Mouse (Mus musculus) limb, embryonic 11.5 days (tissue): Measurements from ENCODE around the gene Krtap28-10. TPM values are rescaled to one million over a fixed set of nuclear protein-coding genes. Genes with fewer than 3 reads are reported as not detected.

ENCODE experiments used
- ATAC-seq: fragments of 200-750 bp; cut with Nextera tagmentation; 2 replicates; pipeline ENCODE4 v1.8.0; 2017; ENCODE audit warnings: low read depth; ENCODE audit not compliant: insufficient number of reproducible peaks, low FRiP score, low TSS enrichment
- DNase-seq: peaks from one replicate; pipeline ENCODE4 v3.0.0-alpha.2; 2015; ENCODE audit warnings: low spot score
- H3K27ac ChIP-seq: fragments of 300-500 bp; sonication (generic); replicated peaks from 2 replicates; pipeline ENCODE4 v1.5.1; 2014; ENCODE audit warnings: low read depth, mild to moderate bottlenecking, low read length
- H3K27me3 ChIP-seq: fragments of 300-500 bp; sonication (generic); 2 replicates; pipeline ENCODE4 v1.6.1; 2014; ENCODE audit warnings: mild to moderate bottlenecking, low read length, mixed read lengths; ENCODE audit not compliant: control insufficient read depth, insufficient read depth
- H3K36me3 ChIP-seq: fragments of 300-500 bp; sonication (generic); 2 replicates; pipeline ENCODE4 v1.6.1; 2014; ENCODE audit warnings: mild to moderate bottlenecking, low read length, moderate library complexity, mixed read lengths; ENCODE audit not compliant: control insufficient read depth, insufficient read depth
- H3K4me1 ChIP-seq: fragments of 300-500 bp; sonication (generic); 2 replicates; pipeline ENCODE4 v1.6.1; 2014; ENCODE audit warnings: low read length, mixed read lengths; ENCODE audit not compliant: control insufficient read depth, insufficient read depth
- H3K4me2 ChIP-seq: fragments of 300-500 bp; sonication (generic); 2 replicates; pipeline ENCODE4 v1.6.1; 2014; ENCODE audit warnings: low read depth, mild to moderate bottlenecking, moderate library complexity; ENCODE audit not compliant: severe bottlenecking
- H3K4me3 ChIP-seq: fragments of 300-500 bp; sonication (generic); 2 replicates; pipeline ENCODE4 v1.5.1; 2014; ENCODE audit warnings: low read depth, low read length
- H3K9ac ChIP-seq: fragments of 300-500 bp; sonication (generic); 2 replicates; pipeline ENCODE4 v1.6.1; 2014; ENCODE audit warnings: mild to moderate bottlenecking, low read length
- H3K9me3 ChIP-seq: fragments of 300-500 bp; sonication (generic); 2 replicates; pipeline ENCODE4 v1.6.1; 2016; ENCODE audit warnings: low read length; ENCODE audit not compliant: control insufficient read depth
- WGBS: fragments of 180-500 bp; shearing (Covaris S2); extraction: QIAGEN DNeasy Blood & Tissue Kit; methylation state at CpG from one replicate; pipeline ENCODE4 v1.1.7; 2014; 5-methylcytosine and 5-hydroxymethylcytosine counted together
- polyA plus RNA-seq: library from polyadenylated mRNA; unstranded; fragments of >200 nt; fragmentation: Nextera tagmentation; extraction: Ambion mirVana; gene quantifications from 2 replicates; pipeline ENCODE4 v1.2.1, GENCODE M21; 2014

Krtap28-10 gene
- polyA plus RNA-seq, 1 experiment from 2014 or later, result not detected

- H3K9me3 ChIP-seq, result no peaks in the 10 kb centered on the region
- no peaks in the 10 kb centered on the region for H3K36me3 ChIP-seq
- WGBS, result 52% methylated on average over 5 of the region's 5 CpGs
- no peaks in the 10 kb centered on the region for H3K4me1 ChIP-seq
- DNase-seq, result no peak
- H3K4me2 ChIP-seq, result no peak overlapping the region
- no peaks in the 10 kb centered on the region for H3K27me3 ChIP-seq
- no peak overlapping the region for H3K9ac ChIP-seq
- no peak overlapping the region for H3K4me3 ChIP-seq
- no peak overlapping the region for H3K27ac ChIP-seq
- no peak for ATAC-seq
Measured at GRCm38 (mm10) chr1:83034509-83034908, 7.8 kb downstream of the Krtap28-10 start.

DNA sequence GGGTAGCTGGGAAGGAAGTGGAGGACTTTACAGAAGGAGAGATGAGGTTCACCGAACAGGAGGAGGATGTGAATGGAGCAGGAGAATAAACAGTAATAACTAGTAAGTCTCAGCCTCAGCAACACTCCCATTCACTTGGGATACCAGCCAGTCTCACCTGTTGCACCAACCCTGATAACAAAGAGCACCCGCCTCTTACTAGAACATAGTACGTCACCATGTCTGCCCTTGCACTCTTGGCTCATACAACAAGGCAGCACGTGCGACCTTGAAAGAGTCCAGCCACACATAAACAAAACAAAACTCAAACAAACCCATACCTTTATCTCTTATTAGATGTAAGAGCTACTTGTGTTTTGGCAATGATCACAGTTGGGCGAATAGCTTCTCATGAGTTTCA is 9.8 kb downstream of the Krtap28-10 start:
- WGBS, result 90% methylated on average over 6 of the region's 6 CpGs
- Histone ChIP-seq H3K4me1 (no peaks in the 10 kb centered on the region), H3K4me2 (no peak overlapping the region), H3K9me3 (no peaks in the 10 kb centered on the region), H3K27ac (no peak overlapping the region), H3K36me3 (no peaks in the 10 kb centered on the region), H3K4me3 (no peak overlapping the region), H3K27me3 (no peaks in the 10 kb centered on the region), H3K9ac (no peak overlapping the region)
- ATAC-seq, result no peak
- no peak for DNase-seq

- Histone ChIP-seq H3K4me1 (no peaks in the 10 kb centered on the region), H3K4me2 (no peak overlapping the region), H3K9me3 (no peaks in the 10 kb centered on the region), H3K27ac (no peak overlapping the region), H3K9ac (no peak overlapping the region), H3K4me3 (no peak overlapping the region), H3K36me3 (no peaks in the 10 kb centered on the region), H3K27me3 (no peaks in the 10 kb centered on the region)
- no peak for ATAC-seq
- WGBS, result 61% methylated on average over 1 of the region's 1 CpGs
- DNase-seq, result no peak
Measured at GRCm38 (mm10) chr1:83031950-83032349, 10.3 kb downstream of the Krtap28-10 start.

GRCm38 (mm10) chr1:83016556-83016955 is 25.7 kb downstream of the Krtap28-10 start:
- DNase-seq, result no peak
- ATAC-seq, result no peak
- no peak overlapping the region for H3K27ac ChIP-seq
- H3K27me3 ChIP-seq, result no peaks in the 10 kb centered on the region
- no peak overlapping the region for H3K9ac ChIP-seq
- H3K36me3 ChIP-seq, result no peaks in the 10 kb centered on the region
- no peak overlapping the region for H3K4me3 ChIP-seq
- no peak overlapping the region for H3K4me2 ChIP-seq
- no peaks in the 10 kb centered on the region for H3K4me1 ChIP-seq
- 61% methylated on average over 1 of the region's 1 CpGs for WGBS
- H3K9me3 ChIP-seq, result no peaks in the 10 kb centered on the region

DNA sequence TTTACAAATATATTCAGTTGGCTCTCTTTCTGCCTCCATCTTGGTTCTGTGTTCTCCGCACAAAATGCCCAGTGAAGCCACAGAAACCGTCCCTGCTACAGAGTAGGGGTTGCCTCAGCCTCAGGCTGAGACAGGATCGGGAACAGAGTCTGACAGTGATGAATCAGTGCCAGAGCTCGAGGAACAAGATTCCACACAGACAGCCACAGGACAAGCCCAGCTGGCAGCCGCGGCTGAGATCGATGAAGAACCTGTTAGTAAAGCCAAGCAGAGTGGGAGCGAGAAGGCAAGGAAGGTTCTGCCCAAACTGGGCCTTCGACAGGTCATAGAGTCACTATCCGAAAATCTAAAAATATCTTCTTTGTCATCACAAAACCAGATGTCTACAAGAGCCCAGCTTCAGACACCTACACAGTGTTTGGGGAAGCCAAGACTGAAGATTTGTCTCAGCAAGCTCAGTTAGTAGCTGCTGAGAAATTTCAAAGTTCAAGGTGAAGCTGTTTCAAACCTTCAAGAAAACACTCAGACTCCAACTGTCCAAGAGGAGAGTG is 26.9 kb downstream of the Krtap28-10 start:
- no peak overlapping the region for H3K4me3 ChIP-seq
- DNase-seq, result no peak
- WGBS, result 74% methylated on average over 10 of the region's 10 CpGs
- no peak overlapping the region for H3K9ac ChIP-seq
- ATAC-seq, result no peak
- H3K9me3 ChIP-seq, result no peaks in the 10 kb centered on the region
- no peaks in the 10 kb centered on the region for H3K4me1 ChIP-seq
- no peak overlapping the region for H3K27ac ChIP-seq
- no peaks in the 10 kb centered on the region for H3K36me3 ChIP-seq
- H3K27me3 ChIP-seq, result no peaks in the 10 kb centered on the region
- H3K4me2 ChIP-seq, result no peak overlapping the region

GRCm38 (mm10) chr1:83014477-83014876 is 27.8 kb downstream of the Krtap28-10 start:
- Histone ChIP-seq H3K9me3 (no peaks in the 10 kb centered on the region), H3K4me1 (no peaks in the 10 kb centered on the region), H3K27ac (no peak overlapping the region), H3K4me2 (no peak overlapping the region), H3K9ac (no peak overlapping the region), H3K36me3 (no peaks in the 10 kb centered on the region), H3K4me3 (no peak overlapping the region), H3K27me3 (no peaks in the 10 kb centered on the region)
- no peak for DNase-seq
- 90% methylated on average over 3 of the region's 3 CpGs for WGBS
- no peak for ATAC-seq

DNA sequence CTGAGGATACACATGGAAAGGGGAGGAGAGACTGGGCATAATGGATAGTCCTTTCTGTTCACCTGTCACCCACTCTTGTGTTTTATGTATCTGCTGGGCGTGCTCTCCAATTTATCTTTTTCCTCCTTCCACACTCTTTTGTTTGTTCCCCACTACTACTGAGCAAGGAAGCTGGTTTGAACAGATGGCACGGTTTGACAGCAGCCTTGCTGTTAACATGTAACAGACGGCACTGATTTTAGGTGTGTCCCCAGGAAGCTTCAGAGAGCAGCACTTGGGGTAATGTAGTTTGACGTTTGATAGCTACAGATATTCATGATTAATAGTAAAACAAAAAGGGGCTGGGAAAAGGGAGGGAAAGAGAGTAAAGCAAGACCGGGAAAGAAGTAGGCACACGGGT is 34.8 kb downstream of the Krtap28-10 start:
- no peaks in the 10 kb centered on the region for H3K27me3 ChIP-seq
- no peak overlapping the region for H3K4me2 ChIP-seq
- no peak overlapping the region for H3K4me3 ChIP-seq

GRCm38 (mm10) chr1:83006218-83007179 is 35.8 kb downstream of the Krtap28-10 start:
- Histone ChIP-seq H3K4me2 (no peak overlapping the region), H3K27me3 (no peaks in the 10 kb centered on the region), H3K4me1 (no peaks in the 10 kb centered on the region), H3K9ac (no peak overlapping the region), H3K4me3 (no peak overlapping the region), H3K36me3 (no peaks in the 10 kb centered on the region), H3K9me3 (no peaks in the 10 kb centered on the region), H3K27ac (no peak overlapping the region)
- WGBS, result 80% methylated on average over 8 of the region's 8 CpGs
- ATAC-seq (no peak), DNase-seq (no peak)

More for the DNA sequence above, 34.8 kb downstream of the Krtap28-10 start:
- 69% methylated on average over 6 of the region's 6 CpGs for WGBS
- Histone ChIP-seq H3K9me3 (no peaks in the 10 kb centered on the region), H3K27ac (no peak overlapping the region), H3K4me1 (no peaks in the 10 kb centered on the region), H3K36me3 (no peaks in the 10 kb centered on the region), H3K9ac (no peak overlapping the region)
- DNase-seq (no peak), ATAC-seq (no peak)
